Mouse (Mus musculus) forebrain, postnatal 0 days (tissue): ENCODE measurements around the gene Snapc4. TPM values are rescaled to one million over a fixed set of nuclear protein-coding genes. Genes with fewer than 3 reads are reported as not detected.

Source experiments
- ATAC-seq: fragments of 200-750 bp; cut with Nextera tagmentation; 2 replicates; pipeline ENCODE4 v1.8.0; 2017; ENCODE audit warnings: mild to moderate bottlenecking, moderate library complexity
- DNase-seq: peaks from one replicate; pipeline ENCODE4 v3.0.0-alpha.2; 2015
- H3K27ac ChIP-seq: fragments of 300-500 bp; sonication (generic); 2 replicates; pipeline ENCODE4 v1.5.1; 2014; ENCODE audit warnings: low read depth, mild to moderate bottlenecking, antibody characterized with exemption, low read length, moderate library complexity, mixed read lengths
- H3K27me3 ChIP-seq: fragments of 300-500 bp; sonication (generic); 2 replicates; pipeline ENCODE4 v1.6.1; 2014; ENCODE audit warnings: mild to moderate bottlenecking, low read length, mixed read lengths; ENCODE audit not compliant: insufficient read depth
- H3K36me3 ChIP-seq: fragments of 300-500 bp; sonication (generic); 2 replicates; pipeline ENCODE4 v1.6.1; 2014; ENCODE audit warnings: mild to moderate bottlenecking, moderate library complexity; ENCODE audit not compliant: insufficient read depth
- H3K4me1 ChIP-seq: fragments of 300-500 bp; sonication (generic); 2 replicates; pipeline ENCODE4 v1.6.1; 2014; ENCODE audit warnings: antibody characterized with exemption; ENCODE audit not compliant: insufficient read depth
- H3K4me2 ChIP-seq: fragments of 300-500 bp; sonication (generic); 2 replicates; pipeline ENCODE4 v1.6.1; 2014; ENCODE audit warnings: low read depth, mild to moderate bottlenecking, moderate library complexity
- H3K4me3 ChIP-seq: fragments of 300-500 bp; sonication (generic); 2 replicates; pipeline ENCODE4 v1.5.1; 2014; ENCODE audit warnings: low read depth, low read length, mixed read lengths
- H3K9ac ChIP-seq: fragments of 300-500 bp; sonication (generic); 2 replicates; pipeline ENCODE4 v1.6.1; 2014; ENCODE audit warnings: mild to moderate bottlenecking
- H3K9me3 ChIP-seq: fragments of 300-500 bp; sonication (generic); 2 replicates; pipeline ENCODE4 v1.6.1; 2016; ENCODE audit warnings: low read length
- CTCF ChIP-seq: sonication (generic); IDR thresholded peaks from 2 replicates; pipeline ENCODE4 v1.5.1; 2016; ENCODE audit warnings: antibody characterized with exemption, control low read depth, low read depth
- WGBS: fragments of 180-500 bp; shearing (Covaris S2); extraction: QIAGEN DNeasy Blood & Tissue Kit; methylation state at CpG from one replicate; pipeline ENCODE4 v1.1.7; 2014; 5-methylcytosine and 5-hydroxymethylcytosine counted together
- polyA plus RNA-seq: library from polyadenylated mRNA; unstranded; fragments of >200 nt; fragmentation: Nextera tagmentation; extraction: Ambion mirVana; gene quantifications from 2 replicates; pipeline ENCODE4 v1.2.1, GENCODE M21; 2015
- total RNA-seq: library from RNA; depleted of rRNA; stranded (reverse); fragments of >200 nt; gene quantifications from 2 replicates; pipeline ENCODE4 v1.2.3, GENCODE M21; 2014

Gene Snapc4
- total and polyA plus RNA-seq, 2 experiments from 2014 or later: 19.1 to 56.7 TPM

- H3K4me3 ChIP-seq: no peak overlapping the region
- H3K9ac ChIP-seq: no peak overlapping the region
- ATAC-seq: no peak
- H3K4me2 ChIP-seq: no peak overlapping the region
- no peak for TF ChIP-seq CTCF
- WGBS: 56% methylated on average over 5 of the region's 5 CpGs
- no peaks in the 10 kb centered on the region for H3K27me3 ChIP-seq
- peaks cover 51% of the 10 kb centered on the region for H3K36me3 ChIP-seq
- peaks cover 22% of the 10 kb centered on the region for H3K4me1 ChIP-seq
- no peak overlapping the region for H3K27ac ChIP-seq
- DNase-seq: no peak
- H3K9me3 ChIP-seq: no peaks in the 10 kb centered on the region
These were observed 30.5 kb upstream of the Snapc4 start for GRCm38 (mm10) chr2:26410931-26411411.

- H3K4me2 ChIP-seq: no peak overlapping the region
- DNase-seq (no peak), ATAC-seq (no peak)
- peaks cover 29% of the 10 kb centered on the region for H3K4me1 ChIP-seq
- H3K4me3 ChIP-seq: no peak overlapping the region
- H3K27me3 ChIP-seq: no peaks in the 10 kb centered on the region
- WGBS: 67% methylated on average over 5 of the region's 5 CpGs
- no peak overlapping the region for H3K9ac ChIP-seq
- no peak overlapping the region for H3K27ac ChIP-seq
- peaks cover 42% of the 10 kb centered on the region for H3K36me3 ChIP-seq
- H3K9me3 ChIP-seq: no peaks in the 10 kb centered on the region
- TF ChIP-seq CTCF: no peak
These were observed 29.6 kb upstream of the Snapc4 start for GRCm38 (mm10) chr2:26410091-26410490.

- Histone ChIP-seq H3K9me3 (no peaks in the 10 kb centered on the region), H3K4me2 (peak overlapping the region; percentile 77), H3K36me3 (peaks cover 36% of the 10 kb centered on the region), H3K4me1 (peaks cover 29% of the 10 kb centered on the region), H3K27ac (no peak overlapping the region; the same call in 1 of the 2 replicates), H3K27me3 (no peaks in the 10 kb centered on the region), H3K9ac (peak overlapping the region; percentile 85), H3K4me3 (peak overlapping the region; percentile 93)
- ATAC-seq (no peak), DNase-seq (no peak)
- no peak for TF ChIP-seq CTCF
- 62% methylated on average over 3 of the region's 3 CpGs for WGBS
These were observed 28.9 kb upstream of the Snapc4 start for GRCm38 (mm10) chr2:26409362-26409761.

GRCm38 (mm10) chr2:26408515-26409356 lies 28.3 kb upstream of the Snapc4 start, which contains the start of gene Inpp5e:
Inpp5e (minus strand) TSS chr2:26409203.
- H3K4me1 ChIP-seq: peaks cover 29% of the 10 kb centered on the region
- 1% methylated on average over 57 of the region's 57 CpGs for WGBS
- TF ChIP-seq CTCF: peak; percentile 99

GRCm38 (mm10) chr2:26403306-26403705 lies 22.9 kb upstream of the Snapc4 start:
- no peak for ATAC-seq
- Histone ChIP-seq H3K27me3 (no peaks in the 10 kb centered on the region), H3K4me2 (no peak overlapping the region), H3K9me3 (no peaks in the 10 kb centered on the region), H3K4me3 (no peak overlapping the region), H3K4me1 (peaks cover 28% of the 10 kb centered on the region), H3K27ac (no peak overlapping the region), H3K9ac (no peak overlapping the region), H3K36me3 (peaks cover 46% of the 10 kb centered on the region)
- 86% methylated on average over 8 of the region's 8 CpGs for WGBS
- no peak for DNase-seq
- no peak for TF ChIP-seq CTCF

More at GRCm38 (mm10) chr2:26408515-26409356, 28.3 kb upstream of the Snapc4 start, which contains the start of gene Inpp5e:
- H3K27ac ChIP-seq: peak within 1 kb of the TSS; percentile 76
- no peaks in the 10 kb centered on the region for H3K9me3 ChIP-seq
- H3K4me2 ChIP-seq: peak within 1 kb of the TSS; percentile 77
- H3K36me3 ChIP-seq: peaks cover 30% of the 10 kb centered on the region
- peak within 1 kb of the TSS; percentile 85 for H3K9ac ChIP-seq
- DNase-seq (peak; percentile 95), ATAC-seq (peak; percentile 97)
- peak within 1 kb of the TSS; percentile 93 for H3K4me3 ChIP-seq
- H3K27me3 ChIP-seq: no peaks in the 10 kb centered on the region

- H3K4me1 ChIP-seq: peaks cover 17% of the 10 kb centered on the region
- H3K36me3 ChIP-seq: peaks cover 55% of the 10 kb centered on the region
- ATAC-seq (no peak), DNase-seq (no peak)
- H3K4me3 ChIP-seq: no peak overlapping the region
- WGBS: 81% methylated on average over 1 of the region's 1 CpGs
- no peak for TF ChIP-seq CTCF
- no peak overlapping the region for H3K9ac ChIP-seq
- no peaks in the 10 kb centered on the region for H3K9me3 ChIP-seq
- no peaks in the 10 kb centered on the region for H3K27me3 ChIP-seq
- no peak overlapping the region for H3K4me2 ChIP-seq
- no peak overlapping the region for H3K27ac ChIP-seq
These were observed 21.8 kb upstream of the Snapc4 start for GRCm38 (mm10) chr2:26402265-26402664.

GRCm38 (mm10) chr2:26401023-26401422 lies 20.6 kb upstream of the Snapc4 start:
- H3K27ac ChIP-seq: no peak overlapping the region
- H3K4me1 ChIP-seq: peaks cover 7% of the 10 kb centered on the region; the same call in 1 of the 2 replicates
- no peak overlapping the region for H3K4me2 ChIP-seq
- H3K9ac ChIP-seq: no peak overlapping the region
- 94% methylated on average over 4 of the region's 4 CpGs for WGBS
- H3K36me3 ChIP-seq: peaks cover 63% of the 10 kb centered on the region
- TF ChIP-seq CTCF: no peak
- no peak overlapping the region for H3K4me3 ChIP-seq
- ATAC-seq (no peak), DNase-seq (no peak)
- H3K9me3 ChIP-seq: no peaks in the 10 kb centered on the region
- H3K27me3 ChIP-seq: no peaks in the 10 kb centered on the region
